In genomic region chr10:60658176-60658575, GRCm38 (mm10) we compare ENCODE assay signal across 21 mouse cellular contexts. TPM values are rescaled to one million over a fixed set of nuclear protein-coding genes. Genes with fewer than 3 reads are reported as not detected.
"Had no signal": no experiment of that assay in that cellular context is flagged by ENCODE, and none has a peak within 500 bp of the region (broad histone marks: within the 10 kb centered on the region; RNA-seq: fewer than 3 reads in every experiment).

No protein-coding gene starts in this region.

- H3K27me3 ChIP-seq: intestine, embryonic 15.5 days; liver, embryonic 13.5 days had no signal

- H3K9ac ChIP-seq: intestine, embryonic 15.5 days; liver, embryonic 13.5 days; lung, embryonic 14.5 days had no signal

- H3K9me3 ChIP-seq: intestine, embryonic 15.5 days; liver, embryonic 13.5 days had no signal

- H3K36me3 ChIP-seq: intestine, embryonic 15.5 days; liver, embryonic 13.5 days had no signal

- H3K4me3 ChIP-seq: intestine, embryonic 15.5 days; layer of hippocampus, adult 2 months; left cerebral cortex, adult 2 months; liver, embryonic 13.5 days had no signal

- H3K27ac ChIP-seq: intestine, embryonic 15.5 days; kidney, postnatal 0 days; layer of hippocampus, adult 2 months; left cerebral cortex, adult 2 months; liver, embryonic 13.5 days; macrophage; stomach, postnatal 0 days had no signal

- H3K4me1 ChIP-seq: intestine, embryonic 15.5 days; liver, embryonic 13.5 days had no signal

- DNase-seq: kidney, adult 18-20 months; kidney, adult 9 months; kidney, postnatal 25 days; layer of hippocampus, adult 9-11 months; layer of hippocampus, postnatal 36 days; liver, embryonic 13.5 days; lung, embryonic 14.5 days; midbrain, embryonic 14.5 days; right cerebral cortex, adult 18-20 months; right cerebral cortex, postnatal 14 days; right cerebral cortex, postnatal 4 days; thymus, adult 2 months; thymus, postnatal 14 days had no signal

- ATAC-seq: intestine, embryonic 15.5 days; lung, postnatal 0 days had no signal

- H3K4me2 ChIP-seq: intestine, embryonic 15.5 days; liver, embryonic 13.5 days; lung, embryonic 14.5 days had no signal

RNA-seq across cellular contexts. Expression of gene Cdh23, which starts 38.1 kb away (rescaled TPM):
- total RNA-seq: liver, adult 2 months had no signal
- polyA plus RNA-seq: liver, adult 2 months had no signal
